Mouse (Mus musculus) gastrocnemius, postnatal 10 days (tissue): Measurements from ENCODE around the gene Lrp6. TPM values are rescaled to one million over a fixed set of nuclear protein-coding genes. Genes with fewer than 3 reads are reported as not detected.

Source experiments
- DNase-seq: peaks from one replicate; pipeline ENCODE4 v3.0.0; 2021; ENCODE audit warnings: mixed read lengths
- total RNA-seq, 2 experiments: library from RNA; stranded (reverse); gene quantifications; 2 replicates each; pipeline ENCODE4 v1.2.3; 2021

The Lrp6 gene
- total RNA-seq, 2 experiments from 2014 or later = 47.9 to 54.3 TPM

GRCm38 (mm10) chr6:134575288-134575741 is 8.6 kb upstream of the Lrp6 start:
- no peak for DNase-seq

GRCm38 (mm10) chr6:134567986-134568556 is 1.3 kb upstream of the Lrp6 start:
- DNase-seq = no peak

- no peak for DNase-seq
These were observed 432 bp downstream of the Lrp6 start for GRCm38 (mm10) chr6:134566248-134566817.

- no peak for DNase-seq
These were observed 1.0 kb downstream of the Lrp6 start for GRCm38 (mm10) chr6:134565606-134566247.

- no peak for DNase-seq
These were observed 2.2 kb downstream of the Lrp6 start for GRCm38 (mm10) chr6:134564539-134564938.

GRCm38 (mm10) chr6:134559635-134560034 is 7.1 kb downstream of the Lrp6 start:
- DNase-seq = no peak

- no peak for DNase-seq
These were observed 8.1 kb downstream of the Lrp6 start for GRCm38 (mm10) chr6:134558546-134559129.

- no peak for DNase-seq
These were observed 9.7 kb downstream of the Lrp6 start for GRCm38 (mm10) chr6:134557043-134557442.

GRCm38 (mm10) chr6:134556185-134556950 is 10.4 kb downstream of the Lrp6 start:
- DNase-seq = no peak

- DNase-seq = no peak
These were observed 11.6 kb downstream of the Lrp6 start for GRCm38 (mm10) chr6:134555178-134555577.

- no peak for DNase-seq
These were observed 12.5 kb downstream of the Lrp6 start for GRCm38 (mm10) chr6:134554230-134554629.

- no peak for DNase-seq
These were observed 15.8 kb downstream of the Lrp6 start for GRCm38 (mm10) chr6:134551007-134551406.

GRCm38 (mm10) chr6:134550396-134550795 is 16.4 kb downstream of the Lrp6 start:
- no peak for DNase-seq

GRCm38 (mm10) chr6:134544843-134545242 is 21.9 kb downstream of the Lrp6 start:
- DNase-seq = no peak

- DNase-seq = no peak
These were observed 22.7 kb downstream of the Lrp6 start for GRCm38 (mm10) chr6:134544093-134544492.

- DNase-seq = no peak
These were observed 23.2 kb downstream of the Lrp6 start for GRCm38 (mm10) chr6:134543607-134544006.

GRCm38 (mm10) chr6:134542374-134542773 is 24.4 kb downstream of the Lrp6 start:
- DNase-seq = no peak

GRCm38 (mm10) chr6:134540161-134540560 is 26.6 kb downstream of the Lrp6 start:
- no peak for DNase-seq

GRCm38 (mm10) chr6:134539459-134539858 is 27.3 kb downstream of the Lrp6 start:
- no peak for DNase-seq

GRCm38 (mm10) chr6:134538805-134539204 is 28.0 kb downstream of the Lrp6 start:
- no peak for DNase-seq

- no peak for DNase-seq
These were observed 29.2 kb downstream of the Lrp6 start for GRCm38 (mm10) chr6:134537461-134538117.

GRCm38 (mm10) chr6:134535169-134535568 is 31.6 kb downstream of the Lrp6 start:
- no peak for DNase-seq
